Mouse (Mus musculus) heart, postnatal 0 days (tissue): ENCODE data around the gene 1700003H04Rik. TPM values are rescaled to one million over a fixed set of nuclear protein-coding genes. Genes with fewer than 3 reads are reported as not detected.
A peak's percentile ranks its signal among the peaks of the same experiment; 100 is the strongest.

ENCODE experiments used
- ATAC-seq: fragments of 200-750 bp; cut with Nextera tagmentation; 2 replicates; pipeline ENCODE4 v1.8.0; 2017; ENCODE audit warnings: low read depth, moderate number of reproducible peaks, moderate library complexity; ENCODE audit not compliant: insufficient read depth
- DNase-seq: peaks from one replicate; pipeline ENCODE4 v3.0.0-alpha.2; 2016; ENCODE audit warnings: low spot score
- H3K27ac ChIP-seq: fragments of 300-500 bp; sonication (generic); 2 replicates; pipeline ENCODE4 v1.5.1; 2014; ENCODE audit warnings: low read depth, mild to moderate bottlenecking
- H3K27me3 ChIP-seq: fragments of 300-500 bp; sonication (generic); 2 replicates; pipeline ENCODE4 v1.6.1; 2014; ENCODE audit warnings: low read length, mixed read lengths; ENCODE audit not compliant: control insufficient read depth, insufficient read depth
- H3K36me3 ChIP-seq: fragments of 300-500 bp; sonication (generic); replicated peaks from 2 replicates; pipeline ENCODE4 v1.6.1; 2014; ENCODE audit warnings: low read length, mixed read lengths; ENCODE audit not compliant: control insufficient read depth, insufficient read depth
- H3K4me1 ChIP-seq: fragments of 300-500 bp; sonication (generic); 2 replicates; pipeline ENCODE4 v1.6.1; 2014; ENCODE audit warnings: antibody characterized with exemption; ENCODE audit not compliant: control insufficient read depth, insufficient read depth
- H3K4me2 ChIP-seq: fragments of 300-500 bp; sonication (generic); 2 replicates; pipeline ENCODE4 v1.6.1; 2014; ENCODE audit warnings: low read depth, mild to moderate bottlenecking, low read length, moderate library complexity
- H3K4me3 ChIP-seq: fragments of 300-500 bp; sonication (generic); 2 replicates; pipeline ENCODE4 v1.5.1; 2014; ENCODE audit warnings: low read depth, low read length
- H3K9ac ChIP-seq: fragments of 300-500 bp; sonication (generic); replicated peaks from 2 replicates; pipeline ENCODE4 v1.6.1; 2014; ENCODE audit warnings: low read depth, low read length, mixed read lengths
- H3K9me3 ChIP-seq: fragments of 300-500 bp; sonication (generic); replicated peaks from 2 replicates; pipeline ENCODE4 v1.6.1; 2016; ENCODE audit warnings: low read length; ENCODE audit not compliant: control insufficient read depth
- CTCF ChIP-seq: IDR thresholded peaks from 2 replicates; pipeline ENCODE4 v1.5.1; 2016; ENCODE audit warnings: antibody characterized with exemption, control low read depth, low read depth
- EP300 ChIP-seq: IDR thresholded peaks from 2 replicates; pipeline ENCODE4 v1.6.1; 2016; ENCODE audit warnings: antibody characterized with exemption, low read depth
- WGBS: fragments of 180-500 bp; shearing (Covaris S2); extraction: QIAGEN DNeasy Blood & Tissue Kit; methylation state at CpG from one replicate; pipeline ENCODE4 v1.1.7; 2014; 5-methylcytosine and 5-hydroxymethylcytosine counted together
- polyA plus RNA-seq: library from polyadenylated mRNA; unstranded; fragments of >200 nt; fragmentation: Nextera tagmentation; extraction: Ambion mirVana; gene quantifications from 2 replicates; pipeline ENCODE4 v1.2.1, GENCODE M21; 2015
- total RNA-seq: library from RNA; depleted of rRNA; stranded (reverse); fragments of >200 nt; gene quantifications from 2 replicates; pipeline ENCODE4 v1.2.3, GENCODE M21; 2014; ENCODE audit warnings: low replicate concordance

Gene 1700003H04Rik
- total and polyA plus RNA-seq, 2 experiments from 2014 or later: not detected

GRCm38 (mm10) chr3:124597789-124598188 is 16.9 kb upstream of the 1700003H04Rik start:
- H3K36me3 ChIP-seq: no peaks in the 10 kb centered on the region
- TF ChIP-seq CTCF (no peak), EP300 (no peak)
- no peaks in the 10 kb centered on the region for H3K4me1 ChIP-seq
- H3K9ac ChIP-seq: no peak overlapping the region
- no peaks in the 10 kb centered on the region for H3K27me3 ChIP-seq
- H3K27ac ChIP-seq: no peak overlapping the region
- H3K4me3 ChIP-seq: no peak overlapping the region
- H3K9me3 ChIP-seq: no peaks in the 10 kb centered on the region
- H3K4me2 ChIP-seq: no peak overlapping the region
- DNase-seq (no peak), ATAC-seq (no peak)

- Histone ChIP-seq H3K4me1 (no peaks in the 10 kb centered on the region), H3K4me3 (no peak overlapping the region), H3K9ac (no peak overlapping the region), H3K9me3 (no peaks in the 10 kb centered on the region), H3K4me2 (no peak overlapping the region), H3K27me3 (no peaks in the 10 kb centered on the region), H3K36me3 (no peaks in the 10 kb centered on the region), H3K27ac (no peak overlapping the region)
- no peak for TF ChIP-seq EP300
- TF ChIP-seq CTCF: peak; percentile 48
- DNase-seq (peak; percentile 28), ATAC-seq (no peak)
- 4% methylated on average over 3 of the region's 3 CpGs for WGBS
Observed at GRCm38 (mm10) chr3:124587534-124587933, 6.6 kb upstream of the 1700003H04Rik start.

GRCm38 (mm10) chr3:124585761-124586160 is 4.9 kb upstream of the 1700003H04Rik start:
- Histone ChIP-seq H3K4me2 (no peak overlapping the region), H3K27ac (no peak overlapping the region), H3K4me1 (no peaks in the 10 kb centered on the region), H3K9me3 (no peaks in the 10 kb centered on the region), H3K36me3 (no peaks in the 10 kb centered on the region), H3K27me3 (no peaks in the 10 kb centered on the region), H3K9ac (no peak overlapping the region), H3K4me3 (no peak overlapping the region)
- ATAC-seq: no peak
- DNase-seq: no peak
- TF ChIP-seq EP300 (no peak), CTCF (no peak)
- WGBS: 67% methylated on average over 2 of the region's 2 CpGs

GRCm38 (mm10) chr3:124557317-124557716 is 23.6 kb downstream of the 1700003H04Rik start:
- Histone ChIP-seq H3K9me3 (no peaks in the 10 kb centered on the region), H3K4me2 (no peak overlapping the region), H3K4me1 (no peaks in the 10 kb centered on the region), H3K4me3 (no peak overlapping the region), H3K9ac (no peak overlapping the region), H3K36me3 (no peaks in the 10 kb centered on the region), H3K27ac (no peak overlapping the region), H3K27me3 (no peaks in the 10 kb centered on the region)
- WGBS: 81% methylated on average over 2 of the region's 2 CpGs
- ATAC-seq: no peak
- TF ChIP-seq CTCF: no peak
- TF ChIP-seq EP300: no peak
- DNase-seq: no peak

- TF ChIP-seq EP300: no peak
- no peak for TF ChIP-seq CTCF
- no peak for DNase-seq
- H3K36me3 ChIP-seq: no peaks in the 10 kb centered on the region
- ATAC-seq: no peak
- H3K9ac ChIP-seq: no peak overlapping the region
- no peaks in the 10 kb centered on the region for H3K4me1 ChIP-seq
- no peak overlapping the region for H3K4me3 ChIP-seq
- no peak overlapping the region for H3K27ac ChIP-seq
- no peak overlapping the region for H3K4me2 ChIP-seq
- H3K27me3 ChIP-seq: no peaks in the 10 kb centered on the region
- no peaks in the 10 kb centered on the region for H3K9me3 ChIP-seq
Observed at GRCm38 (mm10) chr3:124555963-124556362, 24.9 kb downstream of the 1700003H04Rik start.

GRCm38 (mm10) chr3:124555092-124555491 is 25.8 kb downstream of the 1700003H04Rik start:
- H3K27ac ChIP-seq: no peak overlapping the region
- no peaks in the 10 kb centered on the region for H3K36me3 ChIP-seq
- ATAC-seq (no peak), DNase-seq (no peak)
- no peak overlapping the region for H3K4me3 ChIP-seq
- H3K9me3 ChIP-seq: no peaks in the 10 kb centered on the region
- no peak for TF ChIP-seq CTCF
- TF ChIP-seq EP300: no peak
- WGBS: 63% methylated on average over 2 of the region's 2 CpGs
- no peaks in the 10 kb centered on the region for H3K27me3 ChIP-seq
- no peak overlapping the region for H3K4me2 ChIP-seq
- no peaks in the 10 kb centered on the region for H3K4me1 ChIP-seq
- H3K9ac ChIP-seq: no peak overlapping the region
